Mouse (Mus musculus) ES-E14 (cell line): ENCODE results near the gene Cldn8.

Experiments
- CHD2 ChIP-seq: IDR thresholded peaks from 2 replicates; pipeline ENCODE4 v1.6.1; 2014; ENCODE audit warnings: mild to moderate bottlenecking, low read depth, low read length, inconsistent platforms
- HCFC1 ChIP-seq: IDR thresholded peaks from 2 replicates; pipeline ENCODE4 v1.6.1; 2012; ENCODE audit warnings: low read length, inconsistent platforms, borderline replicate concordance; ENCODE audit not compliant: insufficient read depth
- MAFK ChIP-seq: IDR thresholded peaks from 2 replicates; pipeline ENCODE4 v1.6.1; 2014; ENCODE audit warnings: mild to moderate bottlenecking, low read depth, low read length, inconsistent platforms; ENCODE audit not compliant: insufficient read depth
- ZC3H11A ChIP-seq: IDR thresholded peaks from 2 replicates; pipeline ENCODE4 v1.6.1; 2012; ENCODE audit warnings: low read depth, mild to moderate bottlenecking, inconsistent platforms, low read length, borderline replicate concordance
- ZNF384 ChIP-seq: IDR thresholded peaks from 2 replicates; pipeline ENCODE4 v1.6.1; 2012; ENCODE audit warnings: low read depth, low read length, inconsistent platforms

GRCm38 (mm10) chr16:88569096-88569495 lies 6.1 kb upstream of the Cldn8 start:
- TF ChIP-seq ZC3H11A (no peak), HCFC1 (no peak), MAFK (no peak), ZNF384 (no peak), CHD2 (no peak)
